Mouse (Mus musculus): Measurements from ENCODE around the gene Gm3893. TPM values are rescaled to one million over a fixed set of nuclear protein-coding genes. Genes with fewer than 3 reads are reported as not detected.
"Not testable (repeated sequence)": the region's sequence is repeated elsewhere in the genome, so short reads cannot be mapped to it uniquely, and the experiment has no call there.

The Gm3893 gene
- not detected in 2 replicates for polyA plus RNA-seq (2012; rRNA removed)

- not testable (repeated sequence) for DNase-seq (ENCODE audit: extremely low spot score in 1 of 2, low spot score in 1 of 2)
Observed at GRCm38 (mm10) chr4:42090907-42091306, at the start of gene Gm3893. Gene Gm3893 (plus strand): TSS chr4:42091207.

GRCm38 (mm10) chr4:42114517-42114916, 23.5 kb downstream of the Gm3893 start, which contains the start of gene Gm13304:
Gene Gm13304 (plus strand): TSS chr4:42114817.
- DNase-seq (ENCODE audit: extremely low spot score in 1 of 2, low spot score in 1 of 2): not testable (repeated sequence)

Other genes with a start within 250 kb of the Gm3893 start
- not detected in 2 replicates for gene Gm21541, start 187.6 kb upstream of the Gm3893 start, polyA plus RNA-seq (2012; rRNA removed)
- 27.5 and 37.8 TPM in 2 replicates for gene Gm20878, start 149.6 kb upstream of the Gm3893 start, polyA plus RNA-seq (2012; rRNA removed)
- 1.9 and 2.3 TPM in 2 replicates for gene Fam205a4, start 125.1 kb upstream of the Gm3893 start, polyA plus RNA-seq (2012; rRNA removed)
- gene Gm21093, start 56.5 kb upstream of the Gm3893 start, polyA plus RNA-seq (2012; rRNA removed): 1.8 and 2.5 TPM in 2 replicates
- gene Gm13304, start 23.6 kb downstream of the Gm3893 start, polyA plus RNA-seq (2012; rRNA removed): 0.63 and 0.80 TPM in 2 replicates
- 4.6 and 7.3 TPM in 2 replicates for gene Gm13306, start 62.2 kb downstream of the Gm3893 start, polyA plus RNA-seq (2012; rRNA removed)
- gene Gm13305, start 77.4 kb downstream of the Gm3893 start, polyA plus RNA-seq (2012; rRNA removed): 0.32 and 0.53 TPM in 2 replicates
- gene Gm10600, start 149.4 kb downstream of the Gm3893 start, polyA plus RNA-seq (2012; rRNA removed): not detected in 2 replicates
- not detected in 2 replicates for gene Ccl21b, start 164.6 kb downstream of the Gm3893 start, polyA plus RNA-seq (2012; rRNA removed)
- not detected in 2 replicates for gene Gm21953, start 203.1 kb downstream of the Gm3893 start, polyA plus RNA-seq (2012; rRNA removed)
- 0.66 TPM in 1 of 2 replicates, not detected in the other for gene Fam205a3, start 227.1 kb downstream of the Gm3893 start, polyA plus RNA-seq (2012; rRNA removed)

Measured in frontal cortex, adult 2 months (tissue).